Mouse (Mus musculus): ENCODE results near the gene Aimp2. TPM values are rescaled to one million over a fixed set of nuclear protein-coding genes. Genes with fewer than 3 reads are reported as not detected.

Gene Aimp2
- polyA plus RNA-seq, 1 experiment from 2014 or later, result 83.2 TPM

DNA sequence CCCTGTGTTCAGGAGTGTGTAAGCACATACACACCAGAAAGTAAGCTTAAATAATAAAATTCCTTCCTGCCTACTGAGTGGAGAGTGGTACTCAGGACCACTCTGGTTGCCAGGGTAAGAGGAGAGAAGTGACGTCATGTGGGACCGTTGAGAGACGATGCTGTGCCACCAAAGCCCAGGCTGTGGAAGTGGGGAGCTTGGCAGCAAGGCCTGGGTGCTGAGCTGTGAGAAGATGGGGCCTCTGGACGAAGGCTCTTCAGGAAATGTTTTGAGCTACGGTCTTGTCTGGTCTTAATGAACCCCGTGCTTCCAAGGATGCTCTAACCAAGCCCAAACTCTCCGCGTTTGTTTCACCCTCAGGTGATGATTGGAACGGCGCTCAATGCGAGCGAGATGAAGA, 21.0 kb upstream of the Aimp2 start:
- no peaks in the 10 kb centered on the region for H3K9me3 ChIP-seq
- WGBS, result 96% methylated on average over 12 of the region's 12 CpGs
- no peak overlapping the region for H3K4me2 ChIP-seq
- no peak overlapping the region for H3K4me3 ChIP-seq
- H3K9ac ChIP-seq, result no peak overlapping the region
- no peak for ATAC-seq (ENCODE audit: low FRiP score)
- peaks cover 4% of the 10 kb centered on the region; the same call in 1 of the 2 replicates for H3K4me1 ChIP-seq (replicated peaks)
- peaks cover 62% of the 10 kb centered on the region for H3K36me3 ChIP-seq
- no peak overlapping the region for H3K27ac ChIP-seq
- H3K27me3 ChIP-seq, result no peaks in the 10 kb centered on the region

DNA sequence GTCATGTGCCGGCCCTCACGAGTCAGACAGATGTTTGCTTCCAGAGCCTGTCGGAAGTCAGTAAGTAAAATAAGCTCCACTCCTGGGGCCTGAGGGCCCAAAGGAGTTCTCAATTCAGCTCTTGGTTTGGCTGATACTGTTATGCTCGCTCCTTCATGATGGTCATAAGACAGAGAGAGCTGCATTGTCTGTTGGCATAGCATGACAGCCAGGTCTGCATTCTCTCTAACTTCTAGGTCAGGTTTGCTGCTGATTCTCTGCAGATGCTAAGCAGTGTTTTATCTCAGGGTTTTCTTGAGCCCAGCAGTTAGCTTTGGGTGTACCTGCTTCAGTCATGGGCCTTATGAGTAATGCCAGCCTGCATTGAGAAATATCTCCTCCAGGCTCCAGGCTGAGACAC, 19.6 kb upstream of the Aimp2 start:
- Histone ChIP-seq H3K4me3 (no peak overlapping the region), H3K9ac (no peak overlapping the region), H3K27ac (no peak overlapping the region), H3K36me3 (peaks cover 75% of the 10 kb centered on the region), H3K4me1 (replicated peaks) (peaks cover 4% of the 10 kb centered on the region; the same call in 1 of the 2 replicates), H3K9me3 (no peaks in the 10 kb centered on the region), H3K27me3 (no peaks in the 10 kb centered on the region), H3K4me2 (no peak overlapping the region)
- no peak for ATAC-seq (ENCODE audit: low FRiP score)
- 94% methylated on average over 4 of the region's 4 CpGs for WGBS

DNA sequence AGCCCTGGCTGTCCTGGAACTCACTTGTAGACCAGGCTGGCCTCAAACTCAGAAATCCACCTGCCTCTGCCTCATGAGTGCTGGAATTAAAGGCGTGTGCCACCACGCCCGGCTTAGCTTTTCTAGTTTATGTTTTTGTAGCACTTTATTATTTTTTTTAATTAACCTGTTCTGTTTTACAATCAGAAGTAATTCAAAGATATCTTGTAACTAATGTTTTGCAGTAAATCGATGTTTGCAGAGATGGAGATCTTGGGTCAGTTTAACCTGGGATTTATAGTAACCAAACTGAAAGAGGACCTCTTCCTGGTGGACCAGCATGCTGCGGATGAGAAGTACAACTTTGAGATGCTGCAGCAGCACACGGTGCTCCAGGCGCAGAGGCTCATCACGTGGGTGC, 18.2 kb upstream of the Aimp2 start, which contains the start of gene Gm42421:
Gene Gm42421, plus strand, starts transcription at position 301 of the 400 bp plus-strand sequence.
- no peak within 1 kb of the TSS for H3K27ac ChIP-seq
- H3K4me2 ChIP-seq, result no peak within 1 kb of the TSS
- no peaks in the 10 kb centered on the region for H3K9me3 ChIP-seq
- no peaks in the 10 kb centered on the region for H3K27me3 ChIP-seq
- H3K9ac ChIP-seq, result no peak within 1 kb of the TSS
- WGBS, result 94% methylated on average over 8 of the region's 8 CpGs
- peaks cover 88% of the 10 kb centered on the region for H3K36me3 ChIP-seq
- no peak for ATAC-seq (ENCODE audit: low FRiP score)
- peaks cover 2% of the 10 kb centered on the region; the same call in 1 of the 2 replicates for H3K4me1 ChIP-seq (replicated peaks)
- H3K4me3 ChIP-seq, result no peak within 1 kb of the TSS

DNA sequence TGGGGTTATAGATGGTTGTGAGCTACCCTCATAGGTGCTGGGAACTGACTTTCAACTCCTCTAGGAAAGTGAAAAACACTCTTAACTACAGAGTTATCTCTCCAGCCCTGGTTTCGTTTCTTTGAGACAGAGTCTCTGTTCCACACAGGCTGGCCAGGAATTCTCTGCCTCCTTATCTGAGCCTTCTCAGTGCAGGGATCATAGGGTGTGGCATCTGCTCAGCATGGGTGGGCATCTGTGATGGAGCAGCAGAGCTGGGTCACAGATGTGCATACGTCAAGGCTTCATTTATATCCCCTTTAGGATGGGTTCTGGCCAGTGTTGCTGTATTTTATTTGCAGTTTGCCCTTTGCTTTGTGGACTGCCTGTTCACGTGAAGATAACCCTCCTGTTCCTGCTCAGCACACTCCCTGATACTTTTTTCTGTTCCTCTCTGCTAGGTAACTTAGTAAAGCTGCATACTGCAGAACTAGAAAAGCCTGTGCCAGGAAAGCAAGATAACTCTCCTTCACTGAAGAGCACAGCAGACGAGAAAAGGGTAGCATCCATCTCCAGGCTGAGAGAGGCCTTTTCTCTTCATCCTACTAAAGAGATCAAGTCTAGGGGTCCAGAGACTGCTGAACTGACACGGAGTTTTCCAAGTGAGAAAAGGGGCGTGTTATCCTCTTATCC, 15.3 kb upstream of the Aimp2 start:
- Histone ChIP-seq H3K27me3 (no peaks in the 10 kb centered on the region), H3K27ac (no peak overlapping the region), H3K9ac (no peak overlapping the region), H3K4me2 (no peak overlapping the region), H3K4me3 (no peak overlapping the region), H3K36me3 (peaks cover 85% of the 10 kb centered on the region), H3K9me3 (no peaks in the 10 kb centered on the region), H3K4me1 (replicated peaks) (no peaks in the 10 kb centered on the region)
- no peak for ATAC-seq (ENCODE audit: low FRiP score)
- WGBS, result 90% methylated on average over 6 of the region's 6 CpGs

DNA sequence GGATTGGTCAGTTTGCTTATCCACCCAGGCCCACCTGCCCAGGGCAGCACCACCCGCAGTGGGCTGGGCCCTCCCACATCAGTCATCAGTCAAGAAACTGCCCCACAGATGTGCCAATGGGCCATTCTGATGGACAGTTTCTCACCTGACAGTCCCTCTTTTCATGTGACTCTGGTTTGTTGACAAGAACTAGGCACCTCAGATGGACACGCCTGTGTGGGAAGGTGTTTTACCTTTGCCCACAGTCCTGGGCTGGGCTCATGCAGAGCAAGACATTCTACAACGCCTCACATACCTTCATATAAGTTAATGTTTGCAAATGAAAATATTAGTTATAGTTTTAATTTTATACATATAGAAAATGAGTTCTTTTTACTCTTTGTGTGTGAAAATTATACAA, 8.5 kb upstream of the Aimp2 start:
- no peak overlapping the region for H3K27ac ChIP-seq
- H3K27me3 ChIP-seq, result no peaks in the 10 kb centered on the region
- H3K9ac ChIP-seq, result no peak overlapping the region
- no peak for ATAC-seq (ENCODE audit: low FRiP score)
- no peaks in the 10 kb centered on the region for H3K4me1 ChIP-seq (replicated peaks)
- WGBS, result 98% methylated on average over 3 of the region's 3 CpGs
- no peaks in the 10 kb centered on the region for H3K9me3 ChIP-seq
- peaks cover 73% of the 10 kb centered on the region for H3K36me3 ChIP-seq
- no peak overlapping the region for H3K4me3 ChIP-seq
- no peak overlapping the region for H3K4me2 ChIP-seq

DNA sequence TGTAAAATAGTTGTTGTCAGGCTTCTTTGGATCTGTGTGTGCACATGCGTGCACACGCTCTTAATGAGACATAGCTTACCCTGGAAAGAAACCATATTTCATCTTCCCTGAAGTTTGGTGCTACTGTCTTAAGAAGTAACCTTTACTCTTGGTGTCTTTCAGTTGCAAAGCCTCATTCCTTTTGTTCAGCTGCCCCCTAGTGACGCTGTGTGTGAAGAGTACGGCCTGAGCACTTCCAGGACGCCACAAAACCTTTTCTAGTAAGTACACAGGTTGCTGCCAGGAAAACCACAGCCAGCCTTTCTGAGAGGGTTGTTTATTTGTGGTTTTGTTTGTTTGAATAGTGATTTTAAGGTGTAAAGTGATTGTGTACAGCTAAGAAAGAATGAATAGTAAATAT, 7.8 kb upstream of the Aimp2 start:
- Histone ChIP-seq H3K27me3 (no peaks in the 10 kb centered on the region), H3K36me3 (peaks cover 67% of the 10 kb centered on the region)
- ATAC-seq (ENCODE audit: low FRiP score), result no peak

DNA sequence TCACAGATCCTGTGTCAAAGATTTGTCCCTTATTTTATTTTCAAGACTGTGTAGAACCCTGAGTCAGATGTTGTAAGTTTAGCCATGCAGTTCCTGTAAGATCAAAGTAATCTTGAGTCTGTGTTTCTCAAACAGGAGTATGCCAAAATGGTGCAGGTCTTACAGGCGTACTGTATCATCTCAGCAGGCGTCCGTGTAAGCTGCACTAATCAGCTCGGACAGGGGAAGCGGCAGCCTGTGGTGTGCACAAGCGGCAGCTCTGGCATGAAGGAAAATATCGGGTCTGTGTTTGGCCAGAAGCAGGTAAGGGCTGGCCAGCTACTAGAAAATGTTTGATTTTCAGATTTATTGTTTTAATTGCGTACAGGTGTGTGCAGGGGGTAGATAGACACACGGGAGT, 6.6 kb upstream of the Aimp2 start:
- peaks cover 58% of the 10 kb centered on the region for H3K36me3 ChIP-seq
- H3K27ac ChIP-seq, result no peak overlapping the region
- ATAC-seq (ENCODE audit: low FRiP score), result no peak
- H3K4me3 ChIP-seq, result no peak overlapping the region
- no peak overlapping the region for H3K9ac ChIP-seq
- peaks cover under 1% of the 10 kb centered on the region for H3K4me1 ChIP-seq (replicated peaks)
- H3K9me3 ChIP-seq, result no peaks in the 10 kb centered on the region
- no peaks in the 10 kb centered on the region for H3K27me3 ChIP-seq
- 94% methylated on average over 9 of the region's 9 CpGs for WGBS
- no peak overlapping the region for H3K4me2 ChIP-seq

More for the DNA sequence above, 7.8 kb upstream of the Aimp2 start:
- no peak overlapping the region for H3K4me3 ChIP-seq
- H3K4me2 ChIP-seq, result no peak overlapping the region
- WGBS, result 47% methylated on average over 5 of the region's 5 CpGs
- no peaks in the 10 kb centered on the region for H3K9me3 ChIP-seq
- no peak overlapping the region for H3K27ac ChIP-seq
- no peak overlapping the region for H3K9ac ChIP-seq
- H3K4me1 ChIP-seq (replicated peaks), result no peaks in the 10 kb centered on the region

DNA sequence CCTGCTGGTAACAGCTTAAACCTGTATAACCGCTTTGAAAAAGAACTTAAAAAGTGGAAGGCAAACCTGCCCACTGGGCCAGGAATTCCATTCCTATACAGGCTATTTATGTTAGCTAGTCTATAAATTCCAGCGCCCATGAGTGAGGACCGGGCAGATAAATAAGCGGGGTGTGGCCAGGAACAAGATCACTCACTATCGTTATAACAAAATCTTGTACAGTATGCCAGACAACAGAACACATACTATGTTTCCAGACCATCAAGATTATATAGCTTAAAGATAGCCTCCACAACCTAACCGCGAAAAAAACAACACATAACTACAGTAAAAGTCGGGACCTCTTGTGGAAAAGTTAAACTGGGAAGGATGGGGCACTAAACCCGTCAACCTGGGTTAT, 721 bp downstream of the Aimp2 start:
- Histone ChIP-seq H3K9me3 (no peaks in the 10 kb centered on the region), H3K4me2 (peak overlapping the region; percentile 77), H3K27me3 (no peaks in the 10 kb centered on the region), H3K4me1 (replicated peaks) (peaks cover 28% of the 10 kb centered on the region), H3K9ac (peak overlapping the region; percentile 81), H3K27ac (peak overlapping the region; percentile 81), H3K4me3 (peak overlapping the region; percentile 76), H3K36me3 (peaks cover 35% of the 10 kb centered on the region)
- 0 out of 2 replicates have a peak, but pooled peaks have one; percentile 0 for ATAC-seq (ENCODE audit: low FRiP score)
- WGBS, result 3% methylated on average over 9 of the region's 9 CpGs

DNA sequence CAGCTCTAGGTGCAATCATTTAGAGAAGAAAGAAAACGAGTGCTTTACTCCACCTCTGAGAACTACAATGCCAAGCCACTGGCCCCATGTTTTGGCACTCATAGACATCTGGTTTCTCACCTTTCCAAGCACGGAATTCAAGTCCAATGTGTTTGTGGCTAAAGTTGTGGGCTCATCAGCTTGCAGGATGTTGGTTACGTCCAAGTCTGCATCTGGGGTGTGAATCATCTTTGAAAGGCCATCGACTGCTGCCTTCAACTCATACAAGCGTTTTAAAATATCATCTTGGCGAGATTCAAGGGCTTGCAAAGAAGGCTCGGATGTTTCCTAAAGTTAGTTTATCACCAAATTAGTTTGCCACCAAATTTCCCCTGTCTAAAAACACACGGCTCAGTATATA, 3.2 kb downstream of the Aimp2 start:
- no peak overlapping the region for H3K4me3 ChIP-seq
- no peaks in the 10 kb centered on the region for H3K27me3 ChIP-seq
- H3K9ac ChIP-seq, result no peak overlapping the region
- no peak overlapping the region for H3K4me2 ChIP-seq
- peaks cover 54% of the 10 kb centered on the region for H3K36me3 ChIP-seq
- no peak overlapping the region for H3K27ac ChIP-seq
- H3K4me1 ChIP-seq (replicated peaks), result peaks cover 28% of the 10 kb centered on the region
- H3K9me3 ChIP-seq, result no peaks in the 10 kb centered on the region
- 92% methylated on average over 8 of the region's 8 CpGs for WGBS
- no peak for ATAC-seq (ENCODE audit: low FRiP score)

DNA sequence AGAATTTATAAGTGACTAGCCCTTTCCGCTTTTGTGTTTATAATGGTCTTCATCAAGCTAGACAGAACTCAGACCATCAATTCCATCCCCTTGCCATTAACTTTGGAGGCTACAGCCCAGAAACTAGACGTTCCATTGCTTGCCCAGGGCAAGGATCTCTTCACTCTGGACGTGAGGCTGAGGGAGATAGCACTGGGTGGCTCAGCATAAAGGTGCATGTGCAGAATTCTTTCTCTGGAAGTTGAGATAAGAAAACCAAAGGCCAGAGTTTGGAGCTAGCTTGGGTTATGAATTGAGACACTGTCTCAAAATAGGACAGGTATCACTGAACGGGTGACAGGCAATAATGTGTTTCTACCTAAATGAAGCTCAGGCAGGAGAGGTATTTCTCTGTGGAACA, 5.8 kb downstream of the Aimp2 start:
- Histone ChIP-seq H3K36me3 (peaks cover 79% of the 10 kb centered on the region), H3K4me2 (no peak overlapping the region), H3K4me1 (replicated peaks) (peaks cover 16% of the 10 kb centered on the region), H3K9me3 (no peaks in the 10 kb centered on the region), H3K9ac (no peak overlapping the region), H3K4me3 (no peak overlapping the region), H3K27ac (no peak overlapping the region), H3K27me3 (no peaks in the 10 kb centered on the region)
- ATAC-seq (ENCODE audit: low FRiP score), result no peak
- 92% methylated on average over 4 of the region's 4 CpGs for WGBS

DNA sequence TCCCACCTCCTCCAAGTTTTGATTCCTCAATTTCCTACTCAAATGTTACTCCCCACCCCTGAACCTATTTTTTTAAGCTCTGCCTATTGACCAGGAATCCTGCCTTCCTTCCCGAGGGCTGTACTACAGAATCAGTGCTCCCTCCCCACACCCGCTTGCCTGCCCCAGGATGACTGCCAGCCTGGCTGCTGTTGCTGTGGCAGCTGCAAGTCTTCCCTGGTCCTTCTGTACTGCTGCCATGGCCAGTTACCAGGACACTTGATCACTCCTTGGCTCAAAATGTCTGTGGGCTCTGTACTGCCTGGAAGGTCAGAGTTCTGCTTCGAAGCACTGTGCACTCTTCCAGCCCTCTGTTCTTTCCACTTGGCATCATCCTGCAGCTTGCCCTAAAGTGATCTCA, 7.5 kb downstream of the Aimp2 start:
- Histone ChIP-seq H3K4me2 (no peak overlapping the region), H3K36me3 (peaks cover 93% of the 10 kb centered on the region), H3K9me3 (no peaks in the 10 kb centered on the region), H3K4me1 (replicated peaks) (no peaks in the 10 kb centered on the region), H3K4me3 (no peak overlapping the region), H3K27me3 (no peaks in the 10 kb centered on the region), H3K27ac (no peak overlapping the region), H3K9ac (no peak overlapping the region)
- WGBS, result 84% methylated on average over 3 of the region's 3 CpGs
- ATAC-seq (ENCODE audit: low FRiP score), result no peak

DNA sequence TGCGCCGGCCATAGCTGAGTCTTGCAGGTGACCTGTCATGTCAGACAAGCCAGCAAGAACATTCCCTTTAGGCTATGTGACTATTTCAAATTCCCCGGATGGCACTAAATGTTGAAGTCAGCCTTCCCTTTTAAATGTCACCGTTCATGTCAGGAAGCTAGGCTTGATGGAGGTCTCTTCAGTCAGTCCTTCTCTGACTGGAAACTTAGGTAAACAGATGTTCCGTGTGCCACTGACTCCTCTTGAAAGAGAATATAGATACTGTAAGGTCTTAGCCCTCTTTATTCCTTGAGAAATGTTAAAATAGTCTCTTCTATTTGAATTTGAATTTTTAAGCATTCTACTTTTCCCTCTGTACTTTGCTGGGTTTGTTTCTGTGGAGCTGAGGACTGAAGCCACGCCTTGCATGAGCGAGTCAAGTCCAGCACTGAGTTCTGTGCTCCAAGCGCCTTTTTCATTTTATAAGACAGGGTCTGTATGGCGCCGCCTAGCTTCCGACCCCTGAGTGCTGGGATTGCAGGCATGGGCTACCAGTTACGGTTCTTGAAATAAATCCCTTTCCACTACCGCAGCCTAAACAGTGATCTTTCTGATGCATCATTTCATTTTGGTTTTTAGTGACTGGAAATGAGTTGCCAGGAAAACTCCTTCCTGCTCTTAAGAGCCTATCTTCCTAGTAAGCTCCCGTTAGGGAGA, 11.9 kb downstream of the Aimp2 start, which contains the start of gene Ankrd61:
Gene Ankrd61, minus strand, starts transcription at position 51 of the 696 bp plus-strand sequence.
- no peaks in the 10 kb centered on the region for H3K4me1 ChIP-seq (replicated peaks)
- WGBS, result 88% methylated on average over 14 of the region's 14 CpGs
- no peaks in the 10 kb centered on the region for H3K9me3 ChIP-seq
- H3K4me2 ChIP-seq, result no peak within 1 kb of the TSS
- peaks cover 91% of the 10 kb centered on the region for H3K36me3 ChIP-seq
- no peak within 1 kb of the TSS for H3K9ac ChIP-seq
- ATAC-seq (ENCODE audit: low FRiP score), result no peak
- no peaks in the 10 kb centered on the region for H3K27me3 ChIP-seq
- H3K4me3 ChIP-seq, result no peak within 1 kb of the TSS
- no peak within 1 kb of the TSS for H3K27ac ChIP-seq

DNA sequence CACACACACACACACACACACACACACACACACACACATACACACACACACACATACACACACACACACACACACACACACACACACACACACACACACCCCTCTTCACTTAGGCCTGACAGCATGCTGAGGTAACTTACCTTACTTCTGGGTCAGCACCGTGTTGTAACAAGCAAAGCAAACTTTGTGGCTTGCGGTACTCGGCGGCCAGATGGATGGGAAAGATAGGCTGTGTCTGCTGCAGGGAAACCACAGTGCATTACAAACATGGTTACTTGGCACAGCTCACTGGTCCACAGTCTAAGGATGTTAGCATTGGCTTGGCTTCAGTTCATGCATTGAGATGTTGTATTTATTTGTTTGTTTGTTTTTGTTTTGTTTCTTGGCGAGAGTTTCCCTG, 16.3 kb downstream of the Aimp2 start:
- peaks cover 91% of the 10 kb centered on the region for H3K36me3 ChIP-seq
- H3K27me3 ChIP-seq, result no peaks in the 10 kb centered on the region
- H3K4me1 ChIP-seq (replicated peaks), result no peaks in the 10 kb centered on the region
- no peaks in the 10 kb centered on the region for H3K9me3 ChIP-seq
- no peak overlapping the region for H3K27ac ChIP-seq
- WGBS, result 88% methylated on average over 5 of the region's 5 CpGs
- H3K4me3 ChIP-seq, result no peak overlapping the region
- ATAC-seq (ENCODE audit: low FRiP score), result no peak
- no peak overlapping the region for H3K9ac ChIP-seq
- no peak overlapping the region for H3K4me2 ChIP-seq
